Mouse (Mus musculus) liver, adult 2 months (tissue): ENCODE results near the gene Cd247. TPM values are rescaled to one million over a fixed set of nuclear protein-coding genes. Genes with fewer than 3 reads are reported as not detected.

Experiments
- DNase-seq: peaks from one replicate; pipeline ENCODE4 v3.0.0-alpha.2; 2011; ENCODE audit warnings: low read depth, low spot score; ENCODE audit errors: extremely low read depth
- H3K27ac ChIP-seq: fragments of 200-500 bp; replicated peaks from 2 replicates; pipeline ENCODE4 v1.5.1; 2012; ENCODE audit warnings: low read depth, mild to moderate bottlenecking, control low read depth, inconsistent platforms, low read length; ENCODE audit not compliant: insufficient read depth
- H3K27me3 ChIP-seq: fragments of 200-500 bp; 2 replicates; pipeline ENCODE4 v1.6.1; 2012; ENCODE audit warnings: mild to moderate bottlenecking, moderate library complexity, low read length, inconsistent platforms; ENCODE audit not compliant: control insufficient read depth, insufficient read depth
- H3K36me3 ChIP-seq: fragments of 200-500 bp; 2 replicates; pipeline ENCODE4 v1.6.1; 2012; ENCODE audit warnings: low read length, inconsistent platforms; ENCODE audit not compliant: control insufficient read depth, insufficient read depth
- H3K4me1 ChIP-seq: fragments of 200-500 bp; 2 replicates; pipeline ENCODE4 v1.6.1; 2011; ENCODE audit warnings: low read length; ENCODE audit not compliant: control insufficient read depth, insufficient read depth
- H3K4me3 ChIP-seq: fragments of 200-500 bp; 2 replicates; pipeline ENCODE4 v1.5.1; 2011; ENCODE audit warnings: low read depth, mild to moderate bottlenecking, control low read depth, low read length, moderate library complexity; ENCODE audit not compliant: insufficient read depth
- H3K79me2 ChIP-seq: fragments of 200-500 bp; 2 replicates; pipeline ENCODE4 v1.6.1; 2012; ENCODE audit warnings: inconsistent platforms, mild to moderate bottlenecking, low read length, moderate library complexity; ENCODE audit not compliant: control insufficient read depth, insufficient read depth
- H3K9ac ChIP-seq: fragments of 200-500 bp; 2 replicates; pipeline ENCODE4 v1.6.1; 2012; ENCODE audit warnings: low read depth, mild to moderate bottlenecking, control low read depth, inconsistent platforms, low read length
- CTCF ChIP-seq: fragments of 200-500 bp; IDR thresholded peaks from 2 replicates; pipeline ENCODE4 v1.5.1; 2011; ENCODE audit warnings: low read depth, low read length, control low read depth
- POLR2A ChIP-seq: fragments of 200-500 bp; IDR thresholded peaks from 2 replicates; pipeline ENCODE4 v1.6.1; 2011; ENCODE audit warnings: low read length, control low read depth; ENCODE audit not compliant: insufficient read depth; ENCODE audit errors: extremely low read depth
- WGBS: fragments of 180-500 bp; shearing (Covaris S2); methylation state at CpG from one replicate; pipeline ENCODE4 v1.1.7; 2018; 5-methylcytosine and 5-hydroxymethylcytosine counted together
- polyA plus RNA-seq: library from polyadenylated mRNA; depleted of rRNA; stranded (reverse); fragments of >200 nt; gene quantifications from 2 replicates; pipeline ENCODE4 v1.2.3, GENCODE M21; 2012
- total RNA-seq: library from RNA; depleted of rRNA; stranded (reverse); fragments of >200 nt; gene quantifications from 2 replicates; pipeline ENCODE4 v1.2.3, GENCODE M21; 2014

Gene Cd247
- total and polyA plus RNA-seq, 2 experiments = 0.55 to 0.64 TPM

DNA sequence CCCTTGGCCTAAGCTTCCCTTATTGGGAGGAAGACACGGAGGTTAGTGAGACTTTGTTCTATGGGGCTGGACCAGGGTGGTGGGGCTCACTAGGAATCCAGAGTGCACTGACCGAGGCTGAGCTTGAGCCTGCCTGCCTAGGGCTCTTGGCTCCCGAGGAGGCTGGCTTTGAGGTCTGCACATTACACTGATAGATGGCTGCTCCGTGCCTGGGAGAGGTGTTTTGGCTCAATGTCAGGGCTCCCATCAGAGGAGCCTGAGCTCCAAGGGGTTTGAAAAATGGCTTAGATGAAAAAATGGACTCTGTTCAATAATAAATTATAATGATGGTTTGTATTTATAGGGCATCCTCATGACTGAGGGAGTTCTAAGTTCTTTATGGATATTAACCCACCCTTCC is 44.8 kb downstream of the Cd247 start:
- Histone ChIP-seq H3K9ac (no peak overlapping the region), H3K79me2 (no peaks in the 10 kb centered on the region), H3K27me3 (no peaks in the 10 kb centered on the region), H3K4me1 (no peaks in the 10 kb centered on the region), H3K27ac (no peak overlapping the region), H3K36me3 (no peaks in the 10 kb centered on the region), H3K4me3 (no peak overlapping the region)
- 68% methylated on average over 4 of the region's 4 CpGs for WGBS
- TF ChIP-seq POLR2A = no peak
- no peak for TF ChIP-seq CTCF
- no peak for DNase-seq

DNA sequence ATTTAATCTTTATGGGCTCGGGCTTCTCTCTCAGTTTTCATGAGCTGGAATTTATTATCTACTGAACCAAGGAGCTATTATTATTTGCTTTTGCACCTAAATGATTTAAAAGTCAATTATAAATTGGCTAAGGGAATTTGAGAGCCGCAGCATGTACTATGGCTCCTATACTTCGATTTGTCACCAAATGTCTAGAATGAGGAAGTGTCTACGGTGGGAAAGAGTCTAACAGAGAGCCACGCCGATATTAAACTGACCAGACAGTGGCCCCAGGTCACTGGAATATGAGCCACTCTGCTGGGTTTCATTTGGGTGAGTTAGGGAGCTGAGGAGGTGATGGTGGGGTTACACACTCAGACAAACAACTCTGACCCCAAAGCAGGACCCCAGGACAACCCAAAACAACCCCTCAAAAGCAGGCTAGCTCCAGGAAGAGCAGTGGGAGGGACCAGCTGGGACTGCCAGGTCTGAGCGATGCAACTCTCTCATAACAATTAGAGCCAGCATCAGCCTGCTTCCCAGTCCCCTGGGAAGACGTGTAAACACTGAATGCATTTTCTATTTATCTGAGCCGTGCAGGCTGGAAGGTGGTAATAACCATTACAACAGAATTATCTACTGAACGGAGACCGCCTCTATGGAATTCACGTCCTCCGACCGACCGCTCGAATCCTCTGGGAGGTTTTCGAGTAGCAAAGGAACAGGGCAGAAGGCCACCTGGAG is 45.6 kb downstream of the Cd247 start:
- no peak overlapping the region for H3K4me3 ChIP-seq
- no peak for TF ChIP-seq CTCF
- TF ChIP-seq POLR2A = no peak
- H3K79me2 ChIP-seq = no peaks in the 10 kb centered on the region
- H3K36me3 ChIP-seq = no peaks in the 10 kb centered on the region
- H3K9ac ChIP-seq = no peak overlapping the region
- WGBS = 65% methylated on average over 17 of the region's 17 CpGs
- no peaks in the 10 kb centered on the region for H3K27me3 ChIP-seq
- no peaks in the 10 kb centered on the region for H3K4me1 ChIP-seq
- no peak for DNase-seq
- no peak overlapping the region for H3K27ac ChIP-seq

DNA sequence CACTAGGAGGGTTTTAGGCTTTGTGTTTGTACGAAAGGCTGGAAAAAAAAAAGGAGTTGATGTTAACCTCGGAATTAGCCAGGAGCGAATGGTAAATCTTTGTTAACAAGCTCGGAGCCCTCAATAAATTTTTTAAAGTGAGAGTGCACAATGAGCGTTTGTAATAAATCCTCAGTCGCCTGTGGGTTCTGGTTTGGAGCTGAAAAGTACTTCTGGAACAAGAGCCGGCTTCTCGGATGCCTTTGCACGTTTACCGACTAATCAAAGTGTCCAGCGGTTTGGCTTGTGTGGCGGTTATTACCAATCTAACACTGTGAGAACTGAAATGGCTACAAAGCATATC is 46.1 kb downstream of the Cd247 start:
- H3K79me2 ChIP-seq = no peaks in the 10 kb centered on the region
- no peaks in the 10 kb centered on the region for H3K27me3 ChIP-seq
- DNase-seq = no peak
- WGBS = 74% methylated on average over 12 of the region's 12 CpGs
- H3K4me3 ChIP-seq = no peak overlapping the region
- TF ChIP-seq CTCF (no peak), POLR2A (no peak)
- no peaks in the 10 kb centered on the region for H3K4me1 ChIP-seq
- no peak overlapping the region for H3K9ac ChIP-seq
- H3K27ac ChIP-seq = no peak overlapping the region
- no peaks in the 10 kb centered on the region for H3K36me3 ChIP-seq

DNA sequence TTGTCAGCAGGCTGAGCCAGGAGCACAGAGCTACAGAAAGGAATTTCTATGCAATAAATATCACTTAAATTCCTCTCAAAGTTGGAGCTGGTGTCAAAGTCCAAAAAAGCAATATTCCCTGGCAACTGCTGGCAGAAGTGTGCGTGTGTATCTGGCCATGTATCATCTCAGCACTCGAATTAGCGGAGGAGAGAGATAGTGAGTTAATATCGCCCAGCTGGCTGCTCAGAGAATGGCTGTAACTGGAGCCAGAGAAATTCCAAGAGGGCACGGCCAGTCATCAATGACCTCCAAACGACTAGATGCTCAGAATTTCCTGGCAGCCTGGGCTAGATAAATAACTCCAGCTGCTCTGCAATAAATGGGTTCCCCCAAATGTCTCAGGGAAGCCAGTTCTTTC is 48.0 kb downstream of the Cd247 start:
- DNase-seq = peak; percentile 24
- Histone ChIP-seq H3K36me3 (no peaks in the 10 kb centered on the region), H3K27me3 (0 out of 2 replicates have a peak, but pooled peaks cover 5% of the 10 kb centered on the region), H3K9ac (no peak overlapping the region), H3K27ac (no peak overlapping the region), H3K4me1 (no peaks in the 10 kb centered on the region), H3K4me3 (no peak overlapping the region), H3K79me2 (no peaks in the 10 kb centered on the region)
- whole genome bisulfite sequencing = 19% methylated on average over 6 of the region's 6 CpGs
- no peak for TF ChIP-seq POLR2A
- TF ChIP-seq CTCF = no peak

DNA sequence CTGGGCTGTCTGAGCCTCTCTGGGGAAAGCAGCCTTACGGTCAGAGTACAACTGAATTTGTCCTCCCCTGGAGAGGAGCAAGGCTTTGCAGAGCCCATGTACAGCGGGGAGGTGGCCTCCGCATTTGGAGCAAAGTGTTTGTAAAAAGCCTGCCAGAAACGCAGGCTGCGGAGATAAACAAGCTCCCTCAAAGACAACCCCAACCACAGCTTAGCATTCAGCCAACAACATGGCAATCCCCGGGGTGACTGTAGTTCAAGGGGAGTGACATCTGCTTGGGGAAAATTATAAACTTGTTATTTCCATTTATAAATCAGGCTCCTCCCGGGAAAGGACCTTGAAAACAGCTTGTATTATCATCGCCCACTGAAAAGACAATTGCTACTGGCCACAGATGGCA is 49.1 kb downstream of the Cd247 start:
- Histone ChIP-seq H3K36me3 (no peaks in the 10 kb centered on the region), H3K4me3 (no peak overlapping the region), H3K27me3 (0 out of 2 replicates have a peak, but pooled peaks cover 5% of the 10 kb centered on the region), H3K79me2 (no peaks in the 10 kb centered on the region), H3K27ac (no peak overlapping the region), H3K9ac (no peak overlapping the region), H3K4me1 (no peaks in the 10 kb centered on the region)
- TF ChIP-seq CTCF = no peak
- TF ChIP-seq POLR2A = no peak
- 61% methylated on average over 8 of the region's 8 CpGs for WGBS
- peak; percentile 38 for DNase-seq

DNA sequence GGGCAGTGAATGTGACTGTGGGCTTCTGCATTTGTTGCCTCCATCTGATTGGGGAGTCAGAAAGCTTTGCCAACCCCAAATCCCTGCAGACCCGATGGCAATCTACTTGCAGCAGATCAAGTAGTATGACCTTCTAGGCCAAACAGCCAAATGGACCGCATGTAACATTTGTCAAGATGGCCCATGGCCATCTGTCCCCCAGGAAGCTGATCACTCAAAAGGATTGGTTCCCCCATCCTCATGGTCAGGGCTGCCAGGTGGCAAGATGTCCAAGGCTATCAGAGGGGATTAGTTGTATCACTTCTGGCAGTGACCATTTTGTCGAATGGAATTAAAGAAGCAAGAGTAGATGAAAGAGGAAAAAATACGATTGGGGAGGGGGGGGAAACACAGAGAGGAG is 50.7 kb downstream of the Cd247 start:
- no peak overlapping the region for H3K27ac ChIP-seq
- H3K27me3 ChIP-seq = 0 out of 2 replicates have a peak, but pooled peaks cover 5% of the 10 kb centered on the region
- H3K79me2 ChIP-seq = no peaks in the 10 kb centered on the region
- H3K9ac ChIP-seq = no peak overlapping the region
- WGBS = 87% methylated on average over 4 of the region's 4 CpGs
- DNase-seq = no peak
- no peak overlapping the region for H3K4me3 ChIP-seq
- no peaks in the 10 kb centered on the region for H3K36me3 ChIP-seq
- no peak for TF ChIP-seq CTCF
- no peak for TF ChIP-seq POLR2A
- H3K4me1 ChIP-seq = no peaks in the 10 kb centered on the region
